Mouse (Mus musculus) mouse trophoblast stem cell (cell line): Measurements from ENCODE around the gene Zfp950.

ENCODE experiments used
- in situ Hi-C, 2 experiments: fragments of 300-500 bp; cut with MseI, MboI; formaldehyde crosslinking; loops; 2 replicates in 1 of 2; 3 replicates in 1 of 2; pipeline ENCODE4 v1.15.1; 2025

Gene Zfp950

DNA sequence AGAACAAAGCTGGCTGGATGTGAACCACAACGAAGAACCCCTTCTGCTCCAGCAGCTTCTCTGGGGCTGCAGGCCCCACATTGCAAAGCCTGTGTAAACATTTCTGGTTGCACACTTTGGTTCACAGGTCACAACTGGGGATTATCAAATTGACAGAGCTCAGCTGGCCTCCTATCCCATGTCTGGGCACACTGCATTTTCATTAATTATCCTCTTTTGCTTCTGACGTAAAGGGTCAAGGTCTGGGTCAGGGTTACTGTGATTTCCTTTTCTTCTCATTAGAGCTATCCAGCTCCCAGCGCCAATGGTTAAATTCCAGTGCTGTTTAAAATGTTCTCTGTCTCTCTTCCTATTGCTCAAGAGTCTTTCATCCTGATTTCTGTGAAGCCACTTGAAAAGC, 83.1 kb downstream of the Zfp950 start:
- in situ Hi-C loops = no loop called here

DNA sequence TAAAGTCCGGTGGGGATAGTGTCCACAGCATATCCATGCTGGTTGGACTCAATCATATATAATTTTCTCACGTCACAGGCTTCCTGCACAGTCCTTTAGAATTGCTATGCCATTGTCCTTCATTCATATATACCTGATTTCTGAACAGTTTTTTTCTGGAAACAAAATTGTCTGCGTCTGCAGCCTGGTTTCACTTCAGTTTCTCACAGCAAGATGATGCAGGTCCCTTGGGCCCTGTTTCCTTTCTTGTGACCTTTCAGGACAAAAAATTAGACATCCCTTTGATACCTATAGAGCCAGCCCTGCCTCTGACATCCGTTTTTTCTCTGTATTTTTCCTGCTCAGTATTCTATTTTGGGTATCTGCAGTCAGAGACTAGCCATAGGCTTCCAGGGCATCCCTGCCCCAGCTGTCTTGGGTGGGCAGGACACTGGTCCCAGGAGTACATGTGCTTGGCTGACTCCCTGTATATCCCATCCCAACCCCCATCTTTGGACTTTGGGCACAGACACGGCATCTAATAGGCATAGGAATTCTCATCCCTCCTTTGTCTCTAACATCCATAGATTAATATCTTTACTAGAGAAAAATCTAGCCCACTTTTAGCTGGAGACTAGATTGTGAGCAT, 83.7 kb downstream of the Zfp950 start:
- in situ Hi-C loops = no loop called here

DNA sequence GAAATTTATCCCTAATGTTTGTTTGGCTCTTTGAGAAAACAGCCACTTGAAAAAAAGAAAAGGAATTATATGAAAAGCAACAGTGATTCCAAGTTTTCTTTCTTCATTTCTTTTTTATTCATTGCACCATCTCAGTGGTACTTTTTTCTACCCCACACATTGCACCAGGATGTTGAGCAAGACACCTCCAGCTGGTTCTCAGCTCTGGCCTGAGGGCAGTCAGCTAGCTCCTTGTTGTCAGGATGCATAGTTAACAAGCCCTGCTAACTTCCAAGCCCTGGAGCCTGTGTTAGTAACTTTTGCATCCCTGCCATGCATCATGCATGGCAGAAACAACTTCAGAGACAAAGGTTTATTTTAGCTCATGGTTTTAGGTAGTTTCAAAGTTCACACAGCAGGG, 87.9 kb downstream of the Zfp950 start:
- in situ Hi-C loops = no loop called here

DNA sequence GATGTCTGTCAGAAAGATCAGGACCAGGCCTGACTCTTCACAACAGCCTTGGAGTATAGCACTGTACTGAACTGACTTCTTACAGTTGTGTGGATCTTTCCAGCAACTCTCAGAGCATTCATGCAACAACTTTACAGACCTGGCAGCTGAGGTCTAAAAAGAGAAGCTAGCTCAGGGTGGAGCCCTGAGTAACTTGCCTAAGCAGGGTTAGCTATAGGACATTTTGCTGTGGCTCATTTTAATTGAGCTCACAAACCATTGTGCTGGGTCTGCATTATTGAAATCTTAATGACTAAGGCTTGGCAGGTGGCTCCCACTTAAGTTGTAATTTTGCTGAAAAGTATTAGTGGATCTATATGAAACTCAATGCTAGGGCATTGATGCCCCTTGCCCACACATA, 88.6 kb downstream of the Zfp950 start:
- in situ Hi-C loops = no loop called here

DNA sequence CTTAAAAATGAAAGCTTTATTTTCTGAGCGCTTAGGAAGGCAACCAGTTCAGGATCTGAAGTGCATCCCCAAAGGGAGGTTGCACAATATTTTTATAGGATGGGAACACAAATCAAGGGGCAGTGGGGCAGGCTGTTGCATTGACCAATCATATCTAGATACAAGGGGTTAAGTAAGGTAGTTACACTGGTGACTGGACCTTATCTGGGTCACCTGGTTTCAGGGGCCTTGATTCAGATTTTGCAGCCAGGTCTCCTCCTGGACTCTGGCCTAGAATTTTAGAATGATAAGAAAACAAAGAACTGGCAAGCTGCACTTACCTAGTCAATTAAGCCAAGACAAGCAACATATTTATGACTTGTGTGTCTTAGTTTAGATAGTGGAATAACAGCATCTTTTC, 89.5 kb downstream of the Zfp950 start:
- in situ Hi-C loops = no loop called here

DNA sequence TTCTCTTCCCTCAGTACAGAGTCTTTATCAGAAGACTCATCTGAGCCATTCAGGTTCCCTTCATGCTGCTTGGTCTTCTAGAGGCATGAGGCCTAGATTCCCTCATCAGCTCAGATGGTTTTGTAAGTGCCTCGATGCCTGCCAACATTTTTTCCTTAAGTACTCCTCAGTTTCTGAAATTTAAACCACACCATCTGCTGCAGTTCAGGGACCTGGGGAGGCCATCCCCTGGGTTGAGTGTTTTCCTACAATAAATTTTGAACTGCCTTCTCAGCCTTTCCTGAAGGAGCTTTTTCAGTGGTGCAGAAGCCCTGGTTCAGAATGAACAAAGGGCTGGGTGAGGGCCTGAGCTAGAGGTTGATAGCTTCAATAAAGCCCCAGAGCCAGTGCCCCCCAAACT, 91.2 kb downstream of the Zfp950 start:
- in situ Hi-C loops = no loop called here

DNA sequence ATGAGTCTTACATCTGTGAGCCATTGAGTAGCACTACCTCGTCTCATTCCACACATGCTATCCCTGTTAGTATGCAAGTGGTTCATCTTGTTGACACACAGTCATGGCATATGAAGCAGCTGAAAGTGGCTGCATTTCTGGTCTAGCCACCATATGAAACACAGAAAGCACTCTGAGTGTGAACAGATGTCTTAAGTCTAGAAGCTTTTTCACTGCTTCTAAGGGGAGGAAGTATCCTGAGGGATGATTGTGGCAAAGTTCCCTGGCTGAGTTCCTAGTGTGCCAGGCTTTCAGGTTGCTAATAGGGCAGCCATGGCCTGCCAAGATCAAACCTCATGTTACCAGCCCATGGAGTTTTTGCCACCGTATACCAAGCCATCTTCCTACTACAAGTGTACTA, 92.0 kb downstream of the Zfp950 start:
- in situ Hi-C loops = no loop called here

DNA sequence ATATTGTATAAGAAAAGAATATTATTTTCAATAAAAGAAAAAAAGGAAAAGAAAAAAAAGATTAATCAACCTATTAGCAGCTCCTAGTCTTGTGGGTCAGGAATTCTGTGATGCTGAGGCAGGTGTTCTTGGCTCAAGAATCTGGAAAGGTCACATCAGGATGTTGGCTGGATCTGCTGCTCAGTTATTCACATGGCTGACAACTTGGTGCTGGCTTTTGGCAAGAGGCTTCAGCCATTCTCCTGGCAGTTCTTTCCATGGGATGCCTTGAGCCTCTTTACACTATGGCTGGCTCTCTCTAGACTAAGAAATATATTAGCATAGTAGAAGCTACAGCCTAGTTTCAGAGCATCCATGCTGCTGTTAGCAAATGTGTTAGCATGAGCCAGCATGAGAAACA, 101.5 kb downstream of the Zfp950 start:
- in situ Hi-C loops = no loop called here

DNA sequence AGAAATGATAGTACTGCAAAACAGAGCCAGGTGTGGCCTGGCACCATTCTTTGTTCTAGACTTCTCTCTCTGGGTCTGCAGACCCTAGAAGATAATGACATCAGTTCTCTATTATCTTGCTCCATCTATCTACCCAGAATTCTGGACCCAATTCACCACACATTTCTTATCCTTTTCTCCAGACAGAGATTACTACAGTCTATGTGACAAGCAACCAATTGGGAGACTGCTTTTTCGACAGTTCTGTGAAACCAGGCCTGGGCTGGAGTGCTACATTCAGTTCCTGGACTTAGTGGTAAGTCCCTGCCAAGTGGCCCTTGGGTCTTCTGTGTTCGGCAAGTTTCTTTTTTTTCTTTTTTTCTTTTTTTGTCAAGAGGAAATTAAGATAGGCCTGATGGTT, 109.1 kb downstream of the Zfp950 start:
- in situ Hi-C loops = no loop called here

DNA sequence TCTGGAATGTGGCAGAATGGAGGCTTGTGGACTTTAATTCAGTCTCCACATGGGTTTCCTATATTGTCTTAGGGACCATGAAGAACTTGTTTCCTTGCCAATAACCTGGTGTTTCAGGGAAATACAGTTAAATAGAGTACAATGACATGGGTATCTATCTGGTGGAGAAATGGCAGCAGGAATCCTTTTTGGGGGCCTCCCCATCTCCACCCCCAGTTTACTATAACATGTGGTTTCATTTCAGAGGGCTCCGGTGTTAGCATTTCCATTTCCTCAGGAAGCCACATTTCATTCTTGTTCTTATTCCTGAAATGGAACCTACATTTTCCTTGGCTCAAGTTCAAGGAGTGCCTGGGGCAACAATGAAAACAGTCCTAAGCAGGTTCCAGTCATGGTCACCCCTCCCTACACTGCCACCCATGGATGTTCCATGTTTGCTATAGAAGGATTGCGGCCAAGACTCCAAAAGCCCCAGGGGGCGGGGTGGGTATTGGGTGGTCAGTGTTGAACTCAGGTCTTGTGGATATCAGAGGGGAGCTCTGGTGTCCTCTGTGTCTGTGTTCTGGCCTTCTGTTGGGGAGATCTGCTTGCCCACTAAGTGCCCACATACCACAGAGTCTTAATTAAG, 118.6 kb downstream of the Zfp950 start:
- in situ Hi-C loops = no loop called here

DNA sequence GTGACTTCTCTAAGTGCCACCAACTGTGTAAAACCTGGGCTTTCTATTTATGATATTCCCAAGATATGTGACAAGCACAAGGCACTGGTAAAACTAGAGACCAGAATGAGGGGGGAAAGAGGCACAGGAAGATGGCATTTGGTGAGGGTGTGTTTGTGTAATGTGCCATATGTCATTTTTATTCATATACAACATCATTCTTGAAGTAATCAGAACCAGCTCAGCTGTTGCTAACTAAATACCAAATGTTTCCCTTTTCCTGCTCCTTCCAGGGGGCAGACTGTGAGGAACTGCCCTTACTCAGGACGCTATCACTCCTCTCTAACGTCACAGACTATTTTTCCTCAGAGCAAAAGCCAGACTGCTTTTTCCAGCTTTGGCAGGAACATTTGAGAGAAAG, 119.1 kb downstream of the Zfp950 start:
- in situ Hi-C loops = no loop called here

DNA sequence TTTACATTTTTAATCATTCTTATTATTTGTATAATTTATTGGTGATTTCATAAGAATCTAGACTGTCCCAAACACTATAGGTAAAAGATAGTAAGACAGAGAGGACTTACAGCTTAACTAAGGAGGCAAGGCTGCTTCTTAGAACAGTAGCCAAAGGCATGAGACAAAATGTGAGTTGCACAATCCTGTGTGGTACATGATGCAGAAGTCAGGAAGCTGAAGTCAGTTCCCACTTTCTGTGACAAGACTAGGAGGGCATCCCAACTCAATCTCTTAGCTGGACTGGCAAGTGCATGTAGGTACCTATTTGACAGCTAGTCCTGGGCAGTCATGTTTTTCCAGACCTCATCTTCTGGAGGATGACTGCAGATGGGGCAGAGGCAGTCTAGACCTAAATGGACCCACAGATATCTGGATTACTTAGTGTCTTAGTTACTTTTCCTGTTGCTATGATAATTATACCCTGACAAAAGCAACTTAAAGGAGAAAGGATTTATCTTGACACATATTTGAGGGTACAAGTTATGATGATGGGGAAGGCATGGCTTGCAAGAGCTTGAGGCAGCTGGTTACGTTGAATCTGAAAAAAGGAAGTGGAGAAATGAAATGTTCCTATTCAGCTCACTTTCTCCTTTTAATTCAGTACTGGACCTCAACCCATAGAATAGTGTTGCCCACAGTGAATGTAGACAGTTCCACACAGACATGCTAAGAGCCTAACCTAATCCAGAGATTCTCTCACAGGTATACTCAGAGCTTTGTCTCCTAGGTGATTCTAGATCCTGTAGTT, 123.0 kb downstream of the Zfp950 start:
- in situ Hi-C loops = no loop called here

DNA sequence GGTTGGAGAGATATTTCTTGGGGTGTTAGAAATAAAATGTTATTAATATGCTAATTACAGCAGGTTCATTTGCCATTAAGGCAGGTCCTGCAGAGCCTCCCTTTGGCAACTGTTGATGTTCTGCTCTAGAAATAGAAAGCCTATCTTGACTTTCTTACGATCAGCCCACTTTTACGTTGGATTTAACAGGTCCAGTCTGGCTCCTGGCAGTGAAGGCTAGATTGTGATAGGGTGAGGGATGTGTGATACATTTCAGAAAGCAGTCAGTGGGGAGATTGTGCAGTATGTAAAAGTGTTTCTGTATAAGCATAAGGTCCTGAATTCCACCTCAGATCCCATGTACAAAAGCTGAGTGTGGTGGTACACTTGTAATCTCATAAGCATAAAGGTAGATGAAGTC, 131.4 kb downstream of the Zfp950 start:
- in situ Hi-C loops = no loop called here
